Mouse (Mus musculus): ENCODE results near the gene Dennd5b. TPM values are rescaled to one million over a fixed set of nuclear protein-coding genes. Genes with fewer than 3 reads are reported as not detected.
A peak's percentile ranks its signal among the peaks of the same experiment; 100 is the strongest.

Dennd5b gene
- polyA plus RNA-seq, 1 experiment, result 6.9 TPM

DNA sequence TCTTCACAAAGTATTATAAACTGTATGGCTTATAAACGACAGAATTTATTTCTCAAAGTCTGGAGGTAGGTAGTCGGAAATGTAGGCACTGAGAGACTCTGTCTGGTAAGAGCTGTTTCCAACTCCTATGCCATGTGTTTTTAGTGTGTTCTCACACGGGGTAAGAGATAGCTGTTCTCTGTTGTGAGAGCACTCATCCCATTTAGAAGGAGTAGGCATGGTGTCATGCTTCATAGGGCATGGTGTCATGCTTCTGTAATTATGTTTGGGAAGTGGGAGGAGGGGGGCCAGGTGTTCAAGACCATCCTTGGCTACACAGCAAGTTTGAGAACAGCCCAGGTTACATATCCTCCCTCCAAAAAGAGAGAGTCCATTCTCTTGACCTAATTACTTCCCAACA is 6.1 kb upstream of the Dennd5b start:
- TF ChIP-seq POLR2A (IDR thresholded peaks at IDR 0.05; ENCODE audit: low read depth, low read length) (no peak), CTCF (IDR thresholded peaks at IDR 0.05; ENCODE audit: borderline replicate concordance, insufficient read depth, low read length) (no peak)
- H3K27ac ChIP-seq (ENCODE audit: insufficient read depth, low read length), result no peak overlapping the region
- no peaks in the 10 kb centered on the region for H3K4me1 ChIP-seq (ENCODE audit: control insufficient read depth, insufficient read depth, low read length)
- no peak overlapping the region for H3K4me3 ChIP-seq (ENCODE audit: insufficient read depth, low read length)

DNA sequence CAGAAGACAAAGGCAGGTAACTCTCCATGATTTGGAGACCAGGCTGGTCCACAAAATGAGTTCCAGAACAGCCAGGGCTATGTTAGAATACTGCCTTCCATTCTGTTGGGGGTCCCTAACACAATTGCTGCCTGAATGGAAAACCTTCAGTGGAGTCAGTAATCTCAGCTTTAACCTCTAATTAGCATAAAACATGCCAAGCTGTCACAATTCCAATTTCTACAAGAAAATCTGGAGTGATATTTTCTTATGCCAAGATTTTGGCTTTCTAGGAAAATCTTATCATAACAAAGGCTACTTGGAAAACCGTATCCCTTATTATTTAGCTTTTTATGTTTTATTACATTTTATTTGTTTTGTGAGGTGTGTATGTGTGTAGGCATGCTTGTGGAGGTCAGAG is 2.0 kb upstream of the Dennd5b start:
- H3K27ac ChIP-seq (ENCODE audit: insufficient read depth, low read length), result no peak overlapping the region
- H3K4me1 ChIP-seq (ENCODE audit: control insufficient read depth, insufficient read depth, low read length), result no peaks in the 10 kb centered on the region
- H3K4me3 ChIP-seq (ENCODE audit: insufficient read depth, low read length), result no peak overlapping the region
- TF ChIP-seq CTCF (IDR thresholded peaks at IDR 0.05; ENCODE audit: borderline replicate concordance, insufficient read depth, low read length), result no peak
- TF ChIP-seq POLR2A (IDR thresholded peaks at IDR 0.05; ENCODE audit: low read depth, low read length), result no peak

DNA sequence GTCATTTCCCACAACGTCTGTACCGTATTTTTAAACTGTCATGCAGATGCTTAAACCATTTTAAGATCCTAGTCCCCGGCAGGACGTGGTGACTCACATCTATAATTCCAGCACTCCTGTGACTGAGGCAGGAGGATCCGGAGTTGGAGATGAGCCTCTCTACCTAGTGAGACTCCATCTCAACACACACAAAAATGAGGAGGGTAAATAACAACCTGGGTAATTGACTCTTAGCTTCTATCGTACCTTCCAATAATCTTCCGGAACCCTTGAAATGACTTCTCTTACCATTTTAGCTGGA is 413 bp upstream of the Dennd5b start:
- peak overlapping the region; percentile 77 for H3K4me3 ChIP-seq (ENCODE audit: insufficient read depth, low read length)
- TF ChIP-seq POLR2A (IDR thresholded peaks at IDR 0.05; ENCODE audit: low read depth, low read length) (no peak), CTCF (IDR thresholded peaks at IDR 0.05; ENCODE audit: borderline replicate concordance, insufficient read depth, low read length) (no peak)
- H3K27ac ChIP-seq (ENCODE audit: insufficient read depth, low read length), result no peak overlapping the region
- H3K4me1 ChIP-seq (ENCODE audit: control insufficient read depth, insufficient read depth, low read length), result no peaks in the 10 kb centered on the region

DNA sequence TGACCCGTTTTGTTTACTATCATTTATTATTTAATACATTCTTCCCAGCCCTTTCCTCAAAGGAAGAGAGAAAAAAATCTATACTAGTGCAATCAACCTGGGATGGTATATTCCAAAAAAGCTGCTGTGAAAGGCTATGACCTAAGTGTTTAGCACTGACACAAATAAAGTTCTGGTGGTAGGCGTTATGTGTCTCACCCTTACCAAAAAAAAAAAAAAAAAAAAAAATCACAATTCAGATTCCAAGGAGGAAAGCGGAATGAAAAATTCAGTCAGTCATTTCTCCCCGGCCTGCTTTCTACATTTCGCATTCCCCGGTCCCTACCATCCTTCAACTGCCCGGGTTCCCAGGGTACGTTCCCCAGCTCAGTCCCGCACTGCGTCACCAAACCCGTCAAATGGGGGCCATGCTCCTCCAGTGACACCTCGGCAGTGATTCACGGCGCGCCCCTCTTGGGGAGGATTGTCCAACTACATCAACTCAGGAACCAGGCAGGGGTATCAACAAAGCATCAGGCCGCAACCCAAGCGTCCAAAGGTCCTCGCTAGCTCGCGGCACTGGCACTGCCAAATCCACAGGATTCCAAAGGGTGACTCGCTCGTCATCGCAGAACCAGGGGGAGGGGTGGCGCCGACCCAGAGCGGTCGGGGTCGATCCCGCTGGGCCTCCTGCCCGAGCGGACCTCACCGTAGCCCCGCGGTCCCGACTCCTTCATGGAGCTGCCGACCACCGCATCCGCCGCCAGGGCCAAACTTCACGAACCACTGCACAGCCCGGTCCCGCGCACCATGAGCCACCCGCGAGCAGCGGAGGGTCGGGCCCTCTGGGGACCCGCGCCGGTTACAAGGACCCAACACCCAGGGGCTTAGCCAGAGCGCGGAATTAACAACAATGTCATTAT is 1.1 kb downstream of the Dennd5b start:
- Histone ChIP-seq H3K4me3 (ENCODE audit: insufficient read depth, low read length) (peak overlapping the region; percentile 77), H3K27ac (ENCODE audit: insufficient read depth, low read length) (peak overlapping the region; percentile 3; the same call in 1 of the 2 replicates), H3K4me1 (ENCODE audit: control insufficient read depth, insufficient read depth, low read length) (no peaks in the 10 kb centered on the region)
- TF ChIP-seq POLR2A (IDR thresholded peaks at IDR 0.05; ENCODE audit: low read depth, low read length) (no peak), CTCF (IDR thresholded peaks at IDR 0.05; ENCODE audit: borderline replicate concordance, insufficient read depth, low read length) (no peak)

DNA sequence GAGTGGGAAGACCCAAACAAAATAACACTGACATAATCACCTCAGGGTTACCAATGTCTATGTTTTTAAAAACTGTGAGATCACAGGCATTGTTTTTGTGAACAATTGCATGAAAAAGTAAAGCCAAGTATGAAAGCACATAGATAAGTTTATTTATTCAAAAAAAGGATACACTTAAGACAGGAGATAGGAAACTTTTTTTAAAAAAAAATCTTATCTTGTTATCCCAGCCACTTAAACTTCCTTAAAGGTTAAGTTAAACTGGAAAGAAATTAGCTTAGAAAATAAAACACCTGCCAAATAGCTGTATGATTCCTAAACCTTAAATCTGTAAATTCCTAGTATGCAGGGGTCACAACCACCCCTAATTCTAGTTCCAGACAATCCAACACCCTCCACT is 2.5 kb downstream of the Dennd5b start:
- Histone ChIP-seq H3K4me3 (ENCODE audit: insufficient read depth, low read length) (no peak overlapping the region), H3K27ac (ENCODE audit: insufficient read depth, low read length) (no peak overlapping the region), H3K4me1 (ENCODE audit: control insufficient read depth, insufficient read depth, low read length) (no peaks in the 10 kb centered on the region)
- TF ChIP-seq POLR2A (IDR thresholded peaks at IDR 0.05; ENCODE audit: low read depth, low read length), result no peak
- no peak for TF ChIP-seq CTCF (IDR thresholded peaks at IDR 0.05; ENCODE audit: borderline replicate concordance, insufficient read depth, low read length)

DNA sequence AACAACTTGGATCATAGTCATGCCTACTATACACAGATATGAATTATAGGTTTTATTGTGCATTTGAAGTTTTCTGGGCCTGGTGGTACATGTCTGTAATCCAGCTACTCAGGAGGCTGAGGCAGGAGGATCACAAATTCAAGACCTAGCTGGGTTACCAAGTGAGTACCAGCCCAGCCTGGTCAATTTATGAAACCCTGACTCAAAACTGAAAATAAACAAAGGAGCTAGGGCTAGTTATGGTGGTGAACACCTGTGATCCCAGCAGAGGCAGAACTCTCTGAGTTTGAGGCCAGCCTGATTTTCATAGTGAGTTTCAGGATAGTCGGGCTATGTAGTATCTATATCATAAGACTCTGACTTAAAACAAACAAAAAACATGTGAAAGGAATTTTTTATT is 4.2 kb downstream of the Dennd5b start:
- Histone ChIP-seq H3K4me3 (ENCODE audit: insufficient read depth, low read length) (no peak overlapping the region), H3K4me1 (ENCODE audit: control insufficient read depth, insufficient read depth, low read length) (no peaks in the 10 kb centered on the region), H3K27ac (ENCODE audit: insufficient read depth, low read length) (no peak overlapping the region)
- no peak for TF ChIP-seq CTCF (IDR thresholded peaks at IDR 0.05; ENCODE audit: borderline replicate concordance, insufficient read depth, low read length)
- TF ChIP-seq POLR2A (IDR thresholded peaks at IDR 0.05; ENCODE audit: low read depth, low read length), result no peak

DNA sequence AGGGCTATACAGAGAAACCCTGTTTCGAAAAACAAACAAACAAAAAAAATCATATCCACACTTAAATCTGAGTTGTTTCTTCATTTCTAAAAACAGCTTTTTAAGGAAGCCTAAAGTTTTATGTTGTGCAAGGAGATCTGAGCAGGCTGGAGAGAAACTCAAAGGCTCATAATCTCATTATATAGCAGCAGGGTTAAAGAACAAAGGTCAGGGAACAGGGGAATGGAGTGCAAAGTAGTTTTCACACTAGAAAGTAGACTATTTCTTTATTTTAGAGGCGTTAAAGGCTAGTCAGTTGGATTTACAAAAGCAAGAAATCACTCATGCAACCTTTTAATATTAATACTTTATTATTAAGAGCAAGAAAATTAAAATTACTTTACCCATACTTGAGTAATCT is 5.2 kb downstream of the Dennd5b start:
- TF ChIP-seq CTCF (IDR thresholded peaks at IDR 0.05; ENCODE audit: borderline replicate concordance, insufficient read depth, low read length) (no peak), POLR2A (IDR thresholded peaks at IDR 0.05; ENCODE audit: low read depth, low read length) (no peak)
- no peaks in the 10 kb centered on the region for H3K4me1 ChIP-seq (ENCODE audit: control insufficient read depth, insufficient read depth, low read length)

DNA sequence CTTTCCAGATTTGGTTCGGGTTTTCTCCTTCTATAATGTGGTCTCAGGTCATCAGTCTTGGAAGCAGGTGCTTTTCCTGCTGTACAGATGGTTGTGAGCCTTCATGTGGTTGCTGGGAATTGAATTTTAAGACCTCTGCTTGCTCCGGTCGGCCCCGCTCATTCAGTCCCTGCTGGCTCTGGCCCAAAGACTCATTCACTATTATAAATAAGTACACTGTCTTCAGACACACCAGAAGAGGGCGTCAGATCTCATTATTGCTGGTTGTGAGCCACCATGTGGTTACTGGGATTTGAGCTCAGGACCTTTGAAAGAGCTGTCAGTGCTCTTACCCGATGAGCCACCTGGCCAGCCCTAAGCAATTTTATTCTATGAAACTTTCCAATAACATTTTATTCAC is 6.1 kb downstream of the Dennd5b start:
- Histone ChIP-seq H3K4me1 (ENCODE audit: control insufficient read depth, insufficient read depth, low read length) (no peaks in the 10 kb centered on the region), H3K4me3 (ENCODE audit: insufficient read depth, low read length) (no peak overlapping the region), H3K27ac (ENCODE audit: insufficient read depth, low read length) (no peak overlapping the region)
- no peak for TF ChIP-seq CTCF (IDR thresholded peaks at IDR 0.05; ENCODE audit: borderline replicate concordance, insufficient read depth, low read length)
- no peak for TF ChIP-seq POLR2A (IDR thresholded peaks at IDR 0.05; ENCODE audit: low read depth, low read length)

More for the DNA sequence above, 5.2 kb downstream of the Dennd5b start:
- no peak overlapping the region for H3K27ac ChIP-seq (ENCODE audit: insufficient read depth, low read length)
- H3K4me3 ChIP-seq (ENCODE audit: insufficient read depth, low read length), result no peak overlapping the region

DNA sequence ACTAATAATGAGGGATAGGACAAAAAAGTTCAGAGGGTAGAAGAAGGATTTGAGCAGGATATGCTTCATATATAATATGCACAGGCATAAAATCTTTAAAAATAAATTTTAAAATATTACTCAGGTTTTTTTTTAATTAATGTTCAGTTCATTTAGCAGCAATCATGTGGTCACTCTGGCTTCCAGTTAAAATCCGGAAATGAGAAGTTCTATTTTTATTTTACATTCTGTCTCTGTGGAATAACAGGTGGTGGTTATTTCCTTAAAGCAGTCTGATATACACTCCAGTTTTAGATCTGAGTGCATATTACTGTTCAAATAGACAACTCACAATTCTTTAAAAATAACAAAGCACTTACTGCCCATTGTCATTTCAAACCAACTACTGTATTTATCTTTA is 6.9 kb downstream of the Dennd5b start:
- TF ChIP-seq POLR2A (IDR thresholded peaks at IDR 0.05; ENCODE audit: low read depth, low read length) (no peak), CTCF (IDR thresholded peaks at IDR 0.05; ENCODE audit: borderline replicate concordance, insufficient read depth, low read length) (no peak)
- Histone ChIP-seq H3K27ac (ENCODE audit: insufficient read depth, low read length) (no peak overlapping the region), H3K4me1 (ENCODE audit: control insufficient read depth, insufficient read depth, low read length) (no peaks in the 10 kb centered on the region), H3K4me3 (ENCODE audit: insufficient read depth, low read length) (no peak overlapping the region)

DNA sequence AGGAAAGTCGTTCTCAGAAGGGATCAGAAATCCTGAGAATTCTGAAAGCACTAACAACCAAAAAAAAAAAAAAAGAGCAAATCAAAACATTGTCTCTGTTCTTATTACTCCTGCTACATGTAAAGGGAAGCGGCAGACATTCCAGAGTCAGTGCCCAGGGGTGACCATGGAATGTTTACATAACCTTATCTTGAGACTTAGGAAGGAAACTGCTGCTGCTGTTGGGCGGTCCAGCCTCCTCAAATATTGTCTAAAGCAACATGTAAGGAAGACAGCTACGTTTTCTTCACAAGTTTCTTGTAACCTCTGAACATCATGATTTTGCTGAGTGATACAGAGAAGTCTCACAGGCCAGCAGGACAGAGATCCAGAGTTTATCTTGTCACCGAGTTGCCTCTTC is 8.0 kb downstream of the Dennd5b start:
- Histone ChIP-seq H3K27ac (ENCODE audit: insufficient read depth, low read length) (no peak overlapping the region), H3K4me3 (ENCODE audit: insufficient read depth, low read length) (no peak overlapping the region), H3K4me1 (ENCODE audit: control insufficient read depth, insufficient read depth, low read length) (no peaks in the 10 kb centered on the region)
- TF ChIP-seq POLR2A (IDR thresholded peaks at IDR 0.05; ENCODE audit: low read depth, low read length), result no peak
- no peak for TF ChIP-seq CTCF (IDR thresholded peaks at IDR 0.05; ENCODE audit: borderline replicate concordance, insufficient read depth, low read length)

Measured in embryonic fibroblast, embryonic 13.5 days (primary cell).